Mouse (Mus musculus) neural tube, embryonic 10.5 days (tissue): ENCODE measurements at regions not wholly inside any gene's neighbourhood (a gene's known extent, or its start where the extent isn't known, plus 50 kb on each side); places are given as distances from the start of the nearest gene placed in this dataset.

Source experiments
- DNase-seq: peaks from one replicate; pipeline ENCODE4 v3.0.0-alpha.2; 2017; ENCODE audit warnings: low spot score; ENCODE audit errors: extremely low spot score

DNA sequence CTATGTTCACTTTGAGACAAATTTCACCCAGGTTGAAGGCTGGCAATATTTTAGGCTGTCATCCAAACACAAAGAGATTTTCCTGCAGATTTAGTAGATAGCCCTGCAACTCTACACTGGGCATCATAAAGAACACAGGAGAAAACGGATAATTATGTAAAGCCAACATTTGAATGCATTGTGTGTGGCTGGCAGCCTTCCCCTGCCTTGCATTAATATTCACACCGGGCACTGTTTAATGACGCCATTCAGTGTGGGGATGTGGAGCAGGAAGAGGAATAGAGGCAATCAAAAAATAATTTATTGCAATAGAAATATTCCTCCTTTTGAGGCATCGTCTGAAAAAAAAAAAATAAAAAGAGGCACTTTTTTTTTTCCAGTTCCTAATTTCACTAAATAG lies 105.7 kb downstream of the Samd5 start:
- DNase-seq: no peak

DNA sequence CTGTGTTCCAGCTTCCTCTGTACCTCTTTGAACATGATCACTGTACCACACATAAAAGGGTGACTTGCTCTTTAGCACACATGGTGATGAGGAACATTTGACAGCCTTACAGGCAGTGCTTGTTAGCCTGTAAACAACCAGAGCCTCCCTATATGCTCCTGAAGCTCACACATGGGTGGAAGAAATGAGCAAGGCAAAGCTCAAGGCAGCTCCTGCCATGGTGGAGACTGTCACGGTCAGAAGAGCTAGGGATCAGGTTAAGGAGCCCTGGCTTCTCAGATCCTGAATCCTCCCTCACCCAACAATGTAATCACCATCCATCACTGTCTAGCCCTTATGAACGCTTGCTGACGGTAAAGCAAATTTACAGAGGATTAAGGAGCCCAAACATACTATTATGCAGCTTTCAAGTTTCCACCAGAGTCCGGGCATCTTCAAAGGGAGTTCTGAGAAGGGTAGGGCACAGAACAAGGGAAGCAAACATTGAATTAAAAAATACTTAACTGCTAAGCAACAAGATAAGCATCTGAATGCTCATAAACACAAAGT lies 117.4 kb downstream of the Samd5 start:
- DNase-seq: peak; percentile 28

DNA sequence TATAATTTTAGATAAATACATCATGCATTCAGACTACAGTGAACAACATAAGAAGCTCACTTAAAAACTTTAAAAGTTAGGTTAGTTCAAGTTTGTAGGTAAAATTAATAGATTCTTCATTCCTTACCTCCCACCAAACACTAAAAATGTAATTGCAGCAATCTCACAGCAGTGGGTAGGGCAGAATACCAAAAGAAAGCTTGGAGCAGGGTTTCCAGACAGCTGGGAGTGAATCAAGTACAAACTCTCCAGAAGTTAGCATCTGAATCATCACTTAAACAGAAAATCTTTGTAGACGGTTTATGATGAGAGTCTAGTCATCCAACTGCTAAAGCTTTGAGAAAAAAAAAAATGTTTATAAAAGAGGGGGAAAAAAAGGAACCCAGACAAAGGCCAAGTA lies 117.9 kb downstream of the Samd5 start:
- DNase-seq: no peak

DNA sequence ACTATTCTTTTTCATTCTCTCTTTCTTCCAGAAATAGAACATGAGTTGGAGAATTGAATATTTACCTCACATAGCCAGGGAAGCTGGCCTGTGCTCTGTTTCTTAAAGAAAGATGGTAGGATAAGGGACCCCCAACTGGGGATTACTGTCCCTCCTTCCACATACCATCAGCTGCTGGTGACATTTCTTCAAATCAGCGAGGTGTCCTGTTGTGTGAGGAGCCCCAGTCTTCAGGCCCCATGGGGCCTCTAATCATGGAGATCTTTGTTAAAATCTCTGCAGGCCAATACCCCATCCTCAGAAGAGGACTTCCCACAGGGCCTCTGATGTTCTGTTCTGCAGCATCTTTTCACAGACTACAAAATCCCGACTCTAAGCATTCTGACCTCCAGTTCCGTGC lies 121.1 kb downstream of the Samd5 start:
- no peak for DNase-seq

DNA sequence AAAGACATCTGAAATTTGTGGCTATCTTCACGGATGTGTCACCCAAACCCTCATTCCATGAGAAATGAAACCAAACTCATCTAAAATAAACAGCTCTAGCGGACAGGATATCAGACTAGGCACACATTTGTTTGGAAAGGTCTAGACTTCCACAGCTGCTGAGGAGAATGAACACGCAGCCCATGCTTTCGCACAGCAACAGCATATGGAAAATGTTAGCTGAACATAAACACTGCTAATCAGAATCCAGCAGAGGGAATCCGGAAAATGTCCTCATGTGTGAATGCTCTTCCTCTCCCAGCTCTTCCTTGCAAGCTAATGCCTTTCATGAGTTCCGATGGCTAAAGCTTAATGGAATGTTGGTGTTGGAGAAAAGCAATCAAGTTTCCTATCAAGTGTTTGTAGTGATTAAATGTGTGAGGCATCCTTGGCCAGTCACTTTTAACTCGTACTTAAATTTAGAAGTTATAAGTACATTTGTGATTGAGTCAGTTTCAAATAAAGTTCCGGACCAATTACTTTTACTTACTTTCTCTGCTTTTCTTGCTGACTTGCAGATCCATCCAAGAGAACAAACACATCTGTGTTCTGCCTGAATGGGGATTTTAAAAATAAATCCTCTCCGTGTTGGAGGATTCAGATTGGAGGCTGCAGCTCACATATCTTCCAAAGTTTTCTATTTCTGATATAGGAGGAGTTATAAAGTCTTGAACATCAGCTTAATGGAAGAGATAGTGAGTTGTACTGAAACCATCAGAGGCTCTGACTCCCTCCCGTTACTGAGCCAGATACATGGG lies 124.9 kb downstream of the Samd5 start:
- no peak for DNase-seq

DNA sequence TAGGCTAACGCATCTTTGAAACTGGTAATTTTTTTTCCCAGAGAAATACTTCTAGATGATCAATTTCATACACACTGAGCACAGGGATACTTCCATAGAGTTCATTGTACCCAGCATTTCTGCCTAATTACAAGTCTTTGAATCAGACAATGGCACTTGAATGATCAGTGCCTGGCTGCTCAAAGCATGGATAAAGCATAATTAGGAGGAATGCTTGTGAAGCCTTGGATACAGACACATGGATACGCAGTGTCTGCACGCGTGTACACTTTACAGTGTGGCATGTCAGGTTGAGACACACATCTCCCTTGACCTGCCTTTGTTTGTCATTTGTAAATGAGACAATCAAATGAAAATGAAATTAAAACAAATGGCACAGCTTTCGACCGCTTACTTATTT lies 129.2 kb downstream of the Samd5 start:
- DNase-seq: no peak

DNA sequence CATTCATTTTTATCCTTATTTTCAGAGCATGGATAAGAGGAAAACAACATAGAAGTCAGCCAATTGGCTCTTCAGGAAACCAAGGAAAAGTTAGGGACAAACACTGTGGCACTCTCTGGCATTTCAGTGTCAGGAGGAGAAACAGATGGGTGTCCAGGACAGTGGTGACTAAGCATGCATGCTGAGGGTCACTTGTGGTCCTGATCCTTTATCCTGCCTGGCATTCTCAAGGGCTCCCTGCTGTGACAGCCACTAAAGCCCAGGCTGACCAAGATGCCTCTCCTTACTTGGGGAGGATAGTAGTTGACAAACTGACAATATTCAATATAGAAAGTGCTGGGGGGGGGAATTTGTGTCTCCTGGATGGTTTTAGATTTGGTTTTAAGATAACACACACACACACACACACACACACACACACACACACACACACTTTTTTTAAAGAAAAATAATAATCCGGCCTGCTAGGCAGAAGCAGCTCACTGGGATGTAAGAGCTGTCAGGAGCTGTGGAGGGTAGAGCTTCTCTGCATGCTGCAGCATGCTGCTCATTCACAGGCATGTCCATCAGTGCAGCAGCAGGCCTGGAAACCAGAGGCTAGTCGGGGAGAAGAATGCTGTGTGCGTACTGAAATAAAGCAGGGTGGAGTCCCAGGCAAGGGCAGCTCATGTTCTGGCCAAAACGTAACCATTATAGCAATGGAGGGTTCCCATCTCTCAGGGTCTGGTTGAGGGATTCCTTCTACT lies 130.8 kb downstream of the Samd5 start:
- DNase-seq: no peak

DNA sequence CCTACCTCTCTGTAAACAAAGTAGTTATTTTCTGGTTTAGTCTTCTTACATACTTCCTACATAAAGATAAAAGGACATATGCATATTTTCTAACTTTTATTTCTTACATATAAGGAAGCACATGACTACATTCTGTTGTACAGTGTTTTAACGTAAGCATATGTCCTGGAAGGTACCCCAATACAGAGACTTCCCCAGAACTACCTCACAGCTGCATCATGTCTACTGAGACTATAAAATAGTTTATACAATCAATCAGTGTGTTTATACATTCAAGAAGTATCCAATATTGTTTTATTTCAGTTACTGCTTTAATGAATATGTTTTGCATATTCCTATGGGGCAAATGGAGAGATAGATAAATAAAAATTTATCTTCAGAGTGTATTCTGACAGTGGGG lies 133.4 kb downstream of the Samd5 start:
- no peak for DNase-seq

DNA sequence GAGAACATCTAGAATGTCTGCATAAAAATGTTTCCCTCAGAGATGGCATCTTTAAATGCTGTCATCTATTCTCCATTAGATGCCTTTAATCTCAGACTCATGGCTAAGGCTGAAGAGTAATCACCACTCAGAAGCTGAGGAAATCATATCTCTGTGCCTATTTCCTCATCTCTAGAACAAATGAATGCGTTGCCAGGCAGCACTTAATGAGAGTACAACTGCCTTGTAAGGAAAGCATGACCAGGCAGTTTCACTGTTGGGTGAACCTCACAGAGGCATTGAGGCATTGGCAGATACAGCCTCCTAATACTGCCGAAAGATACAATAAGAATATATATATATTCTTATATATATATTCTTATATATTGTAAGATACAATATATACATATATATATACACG lies 137.3 kb downstream of the Samd5 start:
- DNase-seq: no peak

DNA sequence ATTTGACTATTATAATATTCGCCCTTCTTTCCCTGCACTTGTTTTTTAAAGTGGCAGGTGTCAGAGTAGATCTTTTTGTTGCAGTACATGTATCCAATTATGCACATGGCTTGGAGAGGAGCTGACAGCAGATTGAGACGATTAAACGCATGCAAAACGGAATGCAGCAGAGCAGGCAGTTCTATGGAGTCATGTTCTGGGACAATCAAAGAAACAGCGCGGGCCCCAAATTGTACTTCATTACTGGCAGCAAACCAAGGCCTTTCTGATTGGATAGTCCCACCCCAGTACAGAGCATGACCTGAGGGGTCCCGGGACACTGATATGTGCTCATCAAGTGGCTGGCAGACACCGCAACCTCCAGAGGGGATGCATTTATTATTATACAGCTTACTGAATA lies 140.5 kb downstream of the Samd5 start:
- no peak for DNase-seq

DNA sequence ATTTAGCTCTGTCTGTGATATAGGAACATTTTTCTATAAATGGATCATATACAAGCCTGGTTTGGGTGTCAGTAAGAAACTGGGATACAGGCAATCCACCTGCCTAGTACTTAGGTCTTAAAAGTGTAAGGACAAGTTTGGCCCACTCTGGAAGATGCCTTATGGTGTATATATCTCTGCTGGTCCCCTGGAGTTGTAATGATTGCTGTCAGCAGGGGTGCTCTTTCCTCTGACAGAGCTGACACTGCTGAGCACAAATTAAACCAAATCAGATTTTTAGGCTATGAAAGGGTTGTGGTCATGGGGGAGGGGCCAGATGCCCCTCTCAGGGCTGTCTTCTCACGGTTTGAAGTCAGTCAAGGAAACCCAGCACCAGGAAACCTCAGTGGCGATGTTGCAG lies 141.7 kb downstream of the Samd5 start:
- DNase-seq: no peak

DNA sequence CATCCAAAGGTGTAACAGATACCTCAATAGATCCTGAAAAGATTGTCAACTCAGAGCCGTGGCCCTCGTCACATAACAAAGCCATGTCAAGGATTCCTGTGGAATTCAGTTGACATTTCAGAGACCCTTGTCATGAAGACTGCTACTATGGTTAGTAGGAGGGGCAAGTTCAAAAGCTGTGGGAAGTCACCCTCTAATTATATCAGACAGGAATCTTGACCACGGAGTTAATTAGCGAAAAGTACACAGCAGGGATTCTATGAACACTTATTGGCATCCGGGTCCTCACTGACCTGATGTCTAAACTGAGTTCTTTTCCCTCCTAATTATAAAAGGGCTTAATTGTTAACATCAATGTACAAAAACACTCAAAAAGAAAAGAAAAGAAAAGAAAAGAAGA lies 143.1 kb downstream of the Samd5 start:
- no peak for DNase-seq

DNA sequence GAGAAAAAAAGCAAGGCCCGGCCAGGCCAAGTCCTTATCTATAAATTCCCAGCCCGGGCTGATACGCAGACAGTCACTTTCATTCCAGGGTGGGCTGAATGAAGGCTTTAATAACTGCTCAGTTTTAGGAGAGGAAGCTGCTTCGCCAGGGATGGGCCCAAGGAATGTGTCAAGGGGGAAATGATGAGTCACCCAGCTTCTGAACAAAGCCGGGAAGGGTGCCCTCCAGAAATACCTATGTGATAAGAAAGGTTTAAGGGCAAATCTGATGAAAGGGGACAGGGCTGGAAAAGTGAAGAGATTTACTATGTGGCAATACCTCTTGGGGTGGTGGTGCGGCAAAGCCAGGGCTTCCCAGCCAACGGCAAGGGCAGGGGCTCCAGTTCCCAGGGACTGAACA lies 145.6 kb downstream of the Samd5 start:
- no peak for DNase-seq

DNA sequence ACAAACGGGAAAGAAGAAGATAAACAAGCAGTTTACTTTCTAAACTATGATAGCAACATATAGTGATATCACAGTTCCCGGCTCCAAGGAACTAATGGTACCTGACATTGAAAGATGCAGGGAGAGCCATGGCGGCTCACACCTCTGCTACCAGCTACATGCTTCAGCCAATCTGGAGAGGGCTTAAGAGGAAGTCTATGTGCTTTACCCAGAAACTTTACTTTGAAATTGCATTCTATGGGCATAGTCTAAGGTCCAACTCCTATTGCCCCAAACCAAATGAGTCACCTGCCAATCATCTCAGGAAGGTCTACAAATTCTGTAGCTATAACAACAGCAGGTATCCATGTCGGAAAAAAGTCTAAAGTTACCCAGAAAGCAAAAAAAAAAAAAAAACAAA lies 146.9 kb downstream of the Samd5 start:
- DNase-seq: no peak

DNA sequence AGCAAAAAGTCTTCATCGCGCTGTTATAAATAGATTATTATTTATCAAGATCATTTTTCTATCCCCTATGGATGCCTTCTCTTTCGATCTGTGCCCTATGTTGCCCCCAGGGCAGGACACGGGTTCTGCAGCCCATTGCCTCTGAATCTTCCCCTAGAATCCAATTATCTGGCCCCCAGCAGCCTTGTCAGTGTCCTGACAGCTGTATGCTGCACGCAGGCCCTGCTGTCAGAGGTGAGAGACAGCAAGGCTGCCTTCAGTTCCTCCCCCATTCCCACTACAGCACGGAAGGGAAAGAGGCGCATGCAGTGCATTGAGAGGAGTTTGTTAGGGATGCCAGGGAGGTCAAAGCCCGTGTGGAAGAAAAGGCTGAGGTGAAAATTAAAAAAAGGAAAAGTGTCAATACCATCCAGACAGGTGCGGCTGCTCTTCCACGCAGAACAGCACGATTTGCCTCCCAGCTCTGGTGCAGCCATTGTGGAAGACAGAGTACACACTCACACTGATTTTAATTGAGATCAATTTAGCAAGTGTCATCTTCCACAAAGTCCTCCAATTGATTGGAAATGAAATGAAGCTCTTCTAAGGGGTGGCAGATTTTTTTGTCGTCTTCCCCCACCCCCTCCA lies 165.1 kb downstream of the Samd5 start:
- DNase-seq: no peak

DNA sequence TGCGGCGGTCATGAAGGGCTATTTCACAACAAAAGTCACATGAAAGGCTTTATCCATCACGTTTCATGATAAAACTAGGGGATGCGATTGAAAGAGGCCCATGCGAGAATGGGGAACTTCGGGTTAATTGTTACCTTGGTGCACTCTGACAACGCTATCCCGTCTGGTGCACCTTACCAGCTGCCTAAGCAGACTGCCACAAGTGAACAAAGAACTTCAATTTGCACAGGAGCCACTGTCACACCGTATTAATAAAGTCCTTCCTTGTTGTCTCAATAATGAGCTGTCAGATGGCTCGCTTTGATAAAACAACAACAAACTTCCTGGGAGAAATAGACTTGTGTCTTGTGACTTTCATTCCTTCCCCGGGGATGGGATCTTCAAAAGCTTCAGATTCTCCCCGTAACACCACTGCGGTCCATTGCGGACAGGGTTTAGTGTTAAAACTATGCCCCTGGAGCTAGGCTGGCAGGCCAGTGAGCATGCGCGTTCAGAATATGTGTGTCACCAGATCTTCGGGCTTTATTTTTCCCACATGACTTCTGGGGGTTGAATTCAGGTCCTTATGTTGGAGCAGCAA lies 165.8 kb downstream of the Samd5 start:
- DNase-seq: no peak

DNA sequence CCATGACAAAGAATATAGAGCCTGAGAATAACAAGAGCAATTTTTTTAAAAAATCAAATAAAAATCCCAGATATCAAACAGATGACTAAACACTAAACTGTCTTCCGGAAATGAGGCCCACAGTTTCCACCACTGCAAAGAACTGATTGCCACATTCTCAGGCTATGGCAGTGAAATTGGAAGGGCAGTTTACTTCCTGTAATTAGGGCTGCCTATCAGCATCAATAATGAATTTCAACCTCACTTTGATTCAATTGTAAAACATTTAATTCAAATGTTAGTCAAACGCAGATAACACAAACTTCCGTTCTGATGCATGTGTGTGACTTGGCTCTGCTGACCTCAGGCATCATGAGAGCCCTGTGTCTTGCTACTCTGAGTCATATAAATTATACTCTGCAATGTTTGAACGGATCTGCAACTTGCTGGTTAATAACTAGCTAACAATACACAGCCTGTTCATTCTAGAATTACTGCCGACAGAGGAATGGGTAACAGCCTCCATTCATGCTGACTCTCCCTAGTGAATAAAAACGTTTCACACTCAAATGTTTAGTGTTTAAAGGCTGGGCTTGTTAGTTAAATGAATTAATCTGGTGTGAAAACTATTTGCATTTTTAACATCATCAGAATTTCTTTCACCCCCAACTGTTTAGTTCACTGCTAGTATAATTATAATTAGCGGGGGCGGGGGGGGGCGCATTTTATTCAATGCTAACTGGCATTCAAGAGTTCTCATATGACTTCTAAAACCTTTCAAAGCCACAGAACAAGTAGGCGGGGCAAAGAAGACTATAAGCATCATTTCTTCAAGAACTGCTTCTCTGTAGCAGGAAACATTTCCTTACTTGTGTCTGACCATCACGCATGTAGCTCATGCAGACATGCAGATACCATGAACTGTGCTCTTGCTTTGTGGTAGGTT lies 171.2 kb downstream of the Samd5 start:
- no peak for DNase-seq

DNA sequence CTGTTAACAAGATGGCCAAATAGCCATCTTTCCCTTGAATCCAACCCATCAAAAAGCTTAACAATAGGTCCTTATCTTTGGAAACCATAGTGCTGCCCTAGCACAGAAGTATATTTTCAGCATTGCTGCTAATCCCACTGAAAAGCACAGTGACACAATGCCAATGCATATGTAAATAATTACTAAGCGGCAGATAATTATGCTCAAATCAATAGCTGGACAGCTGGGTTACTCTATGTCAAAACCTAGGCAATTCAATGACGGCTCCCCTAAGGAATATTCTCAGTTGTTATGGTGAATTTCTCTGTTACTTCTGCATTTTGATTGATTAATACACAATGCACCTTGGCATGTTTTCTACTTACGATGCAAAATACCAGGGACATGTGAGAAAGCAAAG lies 176.5 kb downstream of the Samd5 start:
- no peak for DNase-seq

DNA sequence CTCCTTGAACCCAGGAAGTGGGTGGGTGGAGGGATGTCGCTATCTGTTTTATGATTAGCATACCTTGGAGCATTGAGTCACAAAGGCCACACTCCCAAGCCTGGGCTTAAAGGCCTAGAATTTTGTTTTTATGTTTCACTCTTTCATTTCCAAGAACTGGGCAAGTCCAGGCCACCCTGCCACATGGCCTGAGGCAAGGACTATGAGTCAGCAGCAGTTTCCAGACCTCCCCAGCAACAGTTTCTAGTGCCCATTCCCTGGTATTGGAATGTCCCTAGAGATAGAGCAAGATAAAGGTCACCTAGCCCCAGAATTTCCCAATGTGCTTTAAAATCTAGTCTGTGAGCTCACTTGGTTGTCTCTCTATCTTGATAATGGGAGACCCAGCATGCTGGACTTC lies 178.0 kb downstream of the Samd5 start:
- DNase-seq: no peak

DNA sequence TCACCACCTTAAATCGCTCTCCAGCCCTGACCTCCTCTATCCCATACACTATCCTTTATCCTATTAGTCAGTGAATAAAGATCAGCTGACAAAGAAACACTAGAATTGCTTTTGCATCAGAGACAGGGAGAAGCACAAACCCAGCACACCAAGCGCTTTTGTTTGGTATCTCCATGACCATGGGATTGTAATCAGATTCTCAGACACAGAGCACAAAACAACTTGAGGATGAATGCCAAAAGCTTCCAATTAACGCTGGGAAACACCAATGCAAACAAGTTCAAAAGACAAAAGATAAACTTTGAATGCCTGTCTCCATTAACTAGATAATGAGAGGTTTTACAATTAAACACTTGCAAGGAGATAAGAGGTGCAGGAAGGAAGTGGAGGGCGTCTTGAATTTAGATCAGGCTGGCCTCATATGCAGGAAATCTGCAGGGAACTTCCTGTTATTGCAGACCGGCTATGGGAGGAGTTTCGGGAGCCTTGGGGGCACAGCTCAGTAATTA lies 179.8 kb downstream of the Samd5 start:
- no peak for DNase-seq

DNA sequence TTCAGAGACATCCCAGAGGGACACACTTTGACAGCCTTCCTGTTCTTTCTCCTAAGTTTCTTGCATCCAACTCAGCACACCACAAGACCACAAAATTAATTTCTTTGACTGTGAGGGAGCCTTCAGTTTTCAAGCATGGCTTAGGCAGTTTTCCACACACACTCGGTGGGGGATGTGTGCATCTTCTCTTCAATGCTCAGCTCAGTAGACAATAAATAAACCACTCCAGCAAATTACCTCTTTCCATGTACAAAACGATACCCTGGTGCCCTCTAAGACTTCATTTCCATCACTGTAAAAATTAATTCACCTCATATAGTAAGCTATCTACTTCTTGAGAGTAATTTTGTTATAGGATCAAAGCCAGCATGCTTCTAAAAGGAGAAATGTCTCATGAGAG lies 184.6 kb downstream of the Samd5 start:
- no peak for DNase-seq
